Mouse (Mus musculus): ENCODE data around the gene Slpi. TPM values are rescaled to one million over a fixed set of nuclear protein-coding genes. Genes with fewer than 3 reads are reported as not detected.

Slpi gene
- polyA plus RNA-seq, 1 experiment from 2014 or later = 0.22 TPM

DNA sequence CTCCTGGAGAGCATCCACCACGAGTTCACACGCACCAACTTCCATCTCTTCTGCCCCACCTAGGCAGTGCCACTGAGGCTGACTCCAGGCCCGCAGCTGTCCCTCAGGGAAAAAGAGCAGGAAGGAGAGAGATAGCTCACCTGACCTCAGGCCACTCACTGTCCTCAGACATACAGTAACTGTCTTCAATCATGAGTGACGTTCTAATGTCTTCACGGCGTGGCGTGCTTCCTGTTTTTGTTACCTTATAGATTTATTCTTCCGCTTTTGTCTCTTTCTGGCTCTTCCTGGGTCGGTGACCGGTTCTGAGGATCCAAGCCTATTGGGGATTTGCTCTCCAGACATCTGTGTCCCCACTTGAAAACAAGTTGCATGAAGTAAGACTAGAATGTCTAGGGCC, 25.7 kb upstream of the Slpi start:
- Histone ChIP-seq H3K27ac (no peak overlapping the region), H3K4me1 (peaks cover 23% of the 10 kb centered on the region), H3K9me3 (no peaks in the 10 kb centered on the region), H3K36me3 (replicated peaks) (no peaks in the 10 kb centered on the region), H3K27me3 (ENCODE audit: poor library complexity, severe bottlenecking) (peaks cover 55% of the 10 kb centered on the region), H3K4me3 (peak overlapping the region; percentile 29; the same call in 1 of the 2 replicates)
- 77% methylated on average over 10 of the region's 10 CpGs for WGBS
- DNase-seq (ENCODE audit: extremely low spot score, low spot score) = no peak

DNA sequence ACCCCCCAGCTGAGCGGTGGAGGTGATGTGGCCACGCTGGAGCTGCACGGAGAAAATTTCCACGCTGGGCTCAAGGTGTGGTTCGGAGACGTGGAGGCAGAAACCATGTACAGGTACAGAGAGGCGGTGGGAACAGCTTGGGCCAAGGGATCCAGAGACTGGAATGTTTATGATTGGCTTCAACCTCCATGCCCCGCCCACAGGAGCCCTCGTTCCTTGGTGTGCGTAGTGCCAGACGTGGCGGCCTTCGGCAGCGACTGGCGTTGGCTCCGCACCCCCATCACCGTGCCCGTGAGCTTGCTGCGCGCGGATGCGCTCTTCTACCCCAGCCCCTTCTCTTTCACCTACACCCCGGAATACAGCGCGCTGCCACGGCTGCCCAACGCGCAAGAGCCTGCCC, 25.3 kb upstream of the Slpi start:
- 24% methylated on average over 28 of the region's 28 CpGs for WGBS
- Histone ChIP-seq H3K36me3 (replicated peaks) (no peaks in the 10 kb centered on the region), H3K9me3 (no peaks in the 10 kb centered on the region), H3K4me3 (peak overlapping the region; percentile 29; the same call in 1 of the 2 replicates), H3K4me1 (peaks cover 19% of the 10 kb centered on the region), H3K27ac (no peak overlapping the region), H3K27me3 (ENCODE audit: poor library complexity, severe bottlenecking) (peaks cover 59% of the 10 kb centered on the region)
- DNase-seq (ENCODE audit: extremely low spot score, low spot score) = no peak

DNA sequence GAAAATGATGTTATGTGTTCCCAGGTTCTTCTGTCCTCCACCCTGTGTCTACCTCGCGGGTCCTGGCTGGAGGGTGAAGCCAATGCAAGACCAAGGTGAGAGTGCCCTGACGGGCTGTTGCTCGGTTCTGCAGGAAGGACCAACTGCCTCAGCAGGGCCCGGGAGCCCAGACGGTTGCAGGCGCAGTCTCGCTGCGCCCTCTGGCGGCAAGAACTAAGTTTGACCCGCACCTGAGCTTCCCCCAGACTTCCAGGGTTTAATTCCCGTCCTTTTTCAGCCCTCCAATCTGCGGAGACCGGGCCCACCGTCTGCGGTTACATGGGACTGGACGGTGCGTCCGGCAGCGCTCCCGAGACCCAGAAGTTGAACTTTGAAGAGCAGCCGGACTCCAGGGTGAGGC, 18.8 kb upstream of the Slpi start:
- peak; percentile 79 for DNase-seq (ENCODE audit: extremely low spot score, low spot score)
- H3K4me1 ChIP-seq = peaks cover 28% of the 10 kb centered on the region
- H3K27me3 ChIP-seq (ENCODE audit: poor library complexity, severe bottlenecking) = peaks cover 88% of the 10 kb centered on the region
- no peak overlapping the region for H3K27ac ChIP-seq
- H3K36me3 ChIP-seq (replicated peaks) = no peaks in the 10 kb centered on the region
- H3K9me3 ChIP-seq = no peaks in the 10 kb centered on the region
- no peak overlapping the region for H3K4me3 ChIP-seq
- WGBS = 1% methylated on average over 22 of the region's 22 CpGs

DNA sequence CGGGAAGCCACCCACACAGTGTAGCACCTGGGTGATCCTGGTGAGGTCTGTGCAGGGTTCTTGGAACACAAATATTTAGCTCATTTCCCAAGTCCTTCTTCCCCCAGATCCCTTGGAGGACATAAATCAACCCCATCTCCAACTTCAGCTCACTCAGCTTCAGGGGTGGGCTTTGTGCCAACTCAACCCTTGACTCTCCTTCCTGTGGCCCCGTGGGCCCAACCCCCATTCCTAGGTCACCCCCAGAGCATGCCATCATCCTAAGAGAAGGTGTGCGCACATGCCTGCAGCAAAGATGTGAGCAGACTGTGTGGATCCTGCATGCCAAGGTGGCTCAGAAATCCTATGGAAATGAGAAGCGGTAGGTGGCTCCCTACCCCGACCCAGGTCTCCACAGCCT, 16.6 kb upstream of the Slpi start:
- Histone ChIP-seq H3K27ac (no peak overlapping the region), H3K4me3 (no peak overlapping the region), H3K4me1 (peaks cover 34% of the 10 kb centered on the region), H3K9me3 (no peaks in the 10 kb centered on the region), H3K36me3 (replicated peaks) (no peaks in the 10 kb centered on the region), H3K27me3 (ENCODE audit: poor library complexity, severe bottlenecking) (peaks cover 100% of the 10 kb centered on the region)
- no peak for DNase-seq (ENCODE audit: extremely low spot score, low spot score)
- WGBS = 37% methylated on average over 5 of the region's 5 CpGs

DNA sequence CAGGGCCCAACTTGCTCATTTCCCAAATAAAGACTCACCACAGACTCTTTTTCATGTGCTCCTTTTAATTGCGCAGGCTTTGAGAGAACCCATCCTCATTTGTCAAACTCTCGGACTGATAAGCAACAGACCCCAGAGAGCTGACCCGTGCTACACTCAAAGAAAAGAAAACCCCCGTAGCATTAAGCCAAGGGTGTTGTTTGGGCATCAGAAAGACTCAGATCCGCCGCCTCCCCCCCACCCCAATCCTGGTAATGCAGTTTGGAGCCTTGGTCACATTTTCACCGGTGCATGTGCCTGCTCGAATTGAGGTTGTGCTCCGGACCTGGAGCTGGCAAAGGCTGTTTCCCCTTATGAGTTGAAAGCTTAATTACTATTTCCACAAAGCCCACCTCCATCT, 16.2 kb upstream of the Slpi start, which contains the start of gene Matn4:
Gene Matn4, minus strand, starts transcription at position 101 of the 400 bp plus-strand sequence.
- peak within 1 kb of the TSS; percentile 43 for H3K4me3 ChIP-seq
- WGBS = 10% methylated on average over 9 of the region's 9 CpGs
- no peak for DNase-seq (ENCODE audit: extremely low spot score, low spot score)
- H3K9me3 ChIP-seq = no peaks in the 10 kb centered on the region
- H3K27me3 ChIP-seq (ENCODE audit: poor library complexity, severe bottlenecking) = peaks cover 100% of the 10 kb centered on the region
- H3K36me3 ChIP-seq (replicated peaks) = no peaks in the 10 kb centered on the region
- H3K4me1 ChIP-seq = peaks cover 38% of the 10 kb centered on the region
- no peak within 1 kb of the TSS for H3K27ac ChIP-seq

DNA sequence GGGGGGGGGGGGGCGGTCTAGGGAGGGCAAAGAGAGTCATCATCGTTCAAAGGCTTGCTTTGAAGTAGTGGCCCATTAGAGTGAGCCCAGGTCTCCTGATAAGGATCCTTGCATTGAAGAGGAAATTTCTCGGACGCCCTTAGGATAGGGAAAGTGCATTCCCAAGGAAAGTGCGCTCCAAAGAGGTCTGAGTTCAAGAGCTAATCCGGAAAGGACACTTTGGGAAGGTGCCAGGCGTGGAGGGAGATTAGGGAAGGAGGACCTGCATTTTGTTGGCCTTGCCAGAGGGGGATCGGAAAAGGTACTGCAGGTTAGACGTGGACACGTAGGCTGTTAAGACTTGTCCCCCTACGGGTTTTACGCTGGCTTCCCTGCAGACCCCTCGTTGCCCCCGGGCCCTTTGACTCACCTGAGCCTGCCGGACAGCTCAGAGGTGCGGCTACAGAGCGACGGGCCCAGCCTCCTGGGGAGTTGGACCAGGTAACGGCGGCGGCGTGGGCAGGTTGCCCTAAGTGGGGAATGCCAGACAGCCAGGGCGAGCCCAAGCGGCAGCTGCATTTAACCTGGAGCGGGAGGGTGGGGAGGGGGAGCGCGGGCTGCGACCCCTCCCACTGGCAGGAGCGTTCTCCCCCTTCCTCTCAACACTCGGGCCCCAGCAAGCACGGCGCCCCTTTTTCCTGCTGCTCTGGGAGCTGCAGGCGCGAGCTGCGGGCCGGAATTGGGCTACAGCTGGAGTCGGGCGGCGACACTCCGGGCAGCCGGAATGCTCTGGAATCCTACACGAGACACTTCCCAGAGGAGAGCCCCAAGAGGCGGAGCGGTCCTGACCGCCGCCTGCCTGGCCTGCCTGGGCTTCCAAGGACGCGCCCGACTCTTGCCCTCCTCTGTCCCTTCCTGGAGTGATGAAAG, 15.4 kb upstream of the Slpi start:
- peaks cover 4% of the 10 kb centered on the region; the same call in 1 of the 2 replicates for H3K9me3 ChIP-seq
- peak overlapping the region; percentile 43 for H3K4me3 ChIP-seq
- WGBS = 2% methylated on average over 49 of the region's 49 CpGs
- H3K27me3 ChIP-seq (ENCODE audit: poor library complexity, severe bottlenecking) = peaks cover 100% of the 10 kb centered on the region
- no peak overlapping the region for H3K27ac ChIP-seq
- no peak for DNase-seq (ENCODE audit: extremely low spot score, low spot score)
- H3K4me1 ChIP-seq = peaks cover 38% of the 10 kb centered on the region
- no peaks in the 10 kb centered on the region for H3K36me3 ChIP-seq (replicated peaks)

DNA sequence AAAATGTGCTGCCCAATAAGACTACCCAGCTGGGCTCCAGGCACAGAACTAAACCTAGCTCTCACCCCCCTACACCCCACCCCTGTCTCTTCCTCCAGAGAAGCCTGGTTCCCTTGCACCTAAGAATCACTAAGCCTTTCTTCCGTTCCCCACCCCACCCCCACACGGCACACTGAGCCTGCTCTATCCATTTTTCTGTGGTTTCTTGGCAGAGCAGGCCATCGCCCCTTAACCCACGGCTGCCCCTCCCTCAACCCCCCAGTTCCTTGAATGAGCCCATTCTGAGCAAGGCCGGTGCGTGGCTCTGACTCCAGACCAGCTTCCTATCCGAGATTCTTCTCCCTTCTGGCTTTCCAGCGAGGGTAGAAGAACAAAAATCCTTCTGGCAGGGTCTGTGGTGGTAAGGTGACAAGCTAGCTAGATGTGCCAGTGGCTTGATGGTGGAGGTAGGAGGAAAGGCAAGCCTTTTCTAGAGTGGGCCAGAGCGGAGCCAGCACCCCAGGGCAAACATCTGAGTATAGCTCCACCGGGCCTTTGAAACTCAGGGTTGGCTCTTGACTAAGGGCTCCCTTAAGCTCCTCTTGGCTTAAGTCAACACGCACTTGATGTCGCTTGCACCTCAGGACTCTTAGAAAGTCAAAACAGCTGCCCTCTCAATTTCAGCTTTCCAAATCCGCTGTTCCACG, 14.6 kb upstream of the Slpi start:
- Histone ChIP-seq H3K27ac (no peak overlapping the region), H3K4me3 (no peak overlapping the region), H3K4me1 (peaks cover 38% of the 10 kb centered on the region), H3K27me3 (ENCODE audit: poor library complexity, severe bottlenecking) (peaks cover 100% of the 10 kb centered on the region), H3K36me3 (replicated peaks) (no peaks in the 10 kb centered on the region), H3K9me3 (peaks cover 9% of the 10 kb centered on the region; the same call in 1 of the 2 replicates)
- DNase-seq (ENCODE audit: extremely low spot score, low spot score) = no peak
- WGBS = 7% methylated on average over 14 of the region's 14 CpGs

DNA sequence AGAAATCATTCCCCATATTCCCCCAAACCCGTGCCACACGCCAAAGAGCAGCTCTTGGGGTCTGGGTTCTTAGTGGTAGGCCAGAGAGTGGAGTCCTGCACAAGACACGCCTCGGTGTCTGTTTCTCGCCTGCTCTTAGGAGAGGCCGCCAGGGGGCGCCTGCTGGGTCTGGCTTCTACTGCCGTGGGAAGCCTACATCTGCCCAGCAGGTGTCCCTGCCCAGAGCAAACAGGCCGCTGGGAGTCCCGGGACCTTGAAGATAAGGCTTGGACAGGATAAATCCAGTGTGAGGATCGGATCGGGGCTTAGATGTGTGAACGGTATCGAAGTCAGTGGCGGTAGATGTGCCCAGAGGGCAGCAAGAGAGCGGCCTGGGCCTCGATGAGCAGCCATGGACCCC, 14.0 kb upstream of the Slpi start, which contains the start of gene Rbpjl:
Gene Rbpjl, plus strand, starts transcription at position 236 of the 400 bp plus-strand sequence.
- DNase-seq (ENCODE audit: extremely low spot score, low spot score) = peak; percentile 75
- 4% methylated on average over 17 of the region's 17 CpGs for WGBS
- H3K4me3 ChIP-seq = no peak within 1 kb of the TSS
- peaks cover 33% of the 10 kb centered on the region for H3K4me1 ChIP-seq
- H3K27me3 ChIP-seq (ENCODE audit: poor library complexity, severe bottlenecking) = peaks cover 95% of the 10 kb centered on the region
- H3K9me3 ChIP-seq = peaks cover 15% of the 10 kb centered on the region
- H3K27ac ChIP-seq = no peak within 1 kb of the TSS
- H3K36me3 ChIP-seq (replicated peaks) = no peaks in the 10 kb centered on the region

DNA sequence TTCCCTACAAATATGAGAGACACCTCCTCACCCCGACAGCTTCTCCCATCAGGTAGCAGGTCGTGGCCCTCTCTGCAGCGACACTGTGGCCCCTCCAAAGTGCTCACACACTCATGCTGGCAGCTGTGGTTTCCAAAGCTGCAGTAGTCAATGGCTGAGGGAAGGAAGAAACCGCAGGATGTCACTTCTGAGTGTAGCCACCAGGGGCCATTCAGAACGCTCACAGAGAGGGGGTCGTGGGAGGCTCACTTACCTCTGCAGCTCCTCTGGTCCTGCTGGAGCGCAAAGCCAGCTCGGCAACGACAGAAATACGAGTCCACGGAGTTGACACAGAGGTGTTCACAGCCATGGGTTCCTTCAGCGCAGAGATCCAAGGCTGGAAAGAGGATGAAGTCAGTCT, 8.0 kb upstream of the Slpi start:
- H3K4me3 ChIP-seq = no peak overlapping the region
- H3K9me3 ChIP-seq = peaks cover 31% of the 10 kb centered on the region
- 76% methylated on average over 12 of the region's 12 CpGs for WGBS
- no peaks in the 10 kb centered on the region for H3K36me3 ChIP-seq (replicated peaks)
- DNase-seq (ENCODE audit: extremely low spot score, low spot score) = no peak
- peaks cover 9% of the 10 kb centered on the region for H3K4me1 ChIP-seq
- H3K27me3 ChIP-seq (ENCODE audit: poor library complexity, severe bottlenecking) = peaks cover 48% of the 10 kb centered on the region
- no peak overlapping the region for H3K27ac ChIP-seq

DNA sequence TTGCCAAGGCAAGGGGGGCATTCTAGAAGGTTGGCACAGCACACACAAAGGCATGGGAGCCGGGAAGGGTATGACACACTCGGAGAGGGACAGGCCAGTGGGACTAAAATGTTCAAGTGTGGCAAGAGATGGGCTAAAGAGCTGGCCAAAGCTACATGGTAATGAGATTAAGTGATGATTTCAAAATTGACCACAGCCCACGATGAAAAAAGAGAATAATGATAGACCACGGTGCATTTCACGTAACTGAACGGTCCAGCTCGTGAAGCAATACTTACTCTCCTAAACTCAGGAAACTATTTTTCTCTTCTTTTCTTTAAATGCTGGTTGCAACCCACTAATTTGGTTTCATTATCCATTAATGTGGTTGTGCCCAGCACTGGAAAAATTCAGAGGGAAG, 7.2 kb upstream of the Slpi start:
- Histone ChIP-seq H3K36me3 (replicated peaks) (no peaks in the 10 kb centered on the region), H3K27ac (no peak overlapping the region), H3K27me3 (ENCODE audit: poor library complexity, severe bottlenecking) (peaks cover 48% of the 10 kb centered on the region), H3K4me3 (no peak overlapping the region), H3K9me3 (peaks cover 31% of the 10 kb centered on the region), H3K4me1 (peaks cover 9% of the 10 kb centered on the region)
- no peak for DNase-seq (ENCODE audit: extremely low spot score, low spot score)
- 90% methylated on average over 7 of the region's 7 CpGs for WGBS

DNA sequence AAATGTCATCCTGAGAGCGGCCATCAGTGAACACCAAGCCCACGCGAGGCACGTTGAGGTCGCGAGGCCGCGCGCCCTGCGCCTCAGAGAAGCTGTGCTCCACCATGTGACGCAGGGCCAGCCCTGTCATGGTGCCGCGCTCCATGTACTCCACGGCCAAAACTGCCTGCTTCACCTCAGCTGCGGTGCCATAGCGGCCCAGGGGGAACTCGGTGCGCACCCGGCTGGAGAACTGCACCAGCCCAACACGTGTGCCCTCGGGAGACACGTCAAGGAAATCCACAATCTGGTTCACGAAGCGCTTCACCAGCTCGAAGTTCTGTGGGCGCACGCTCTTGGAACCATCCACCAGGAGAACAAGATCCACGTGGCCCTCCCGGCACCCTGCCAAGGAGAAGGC, 4.2 kb upstream of the Slpi start:
- WGBS = 79% methylated on average over 29 of the region's 29 CpGs
- Histone ChIP-seq H3K4me3 (no peak overlapping the region), H3K27me3 (ENCODE audit: poor library complexity, severe bottlenecking) (peaks cover 49% of the 10 kb centered on the region), H3K4me1 (peaks cover 13% of the 10 kb centered on the region), H3K27ac (no peak overlapping the region), H3K9me3 (peaks cover 18% of the 10 kb centered on the region), H3K36me3 (replicated peaks) (no peaks in the 10 kb centered on the region)
- DNase-seq (ENCODE audit: extremely low spot score, low spot score) = no peak

DNA sequence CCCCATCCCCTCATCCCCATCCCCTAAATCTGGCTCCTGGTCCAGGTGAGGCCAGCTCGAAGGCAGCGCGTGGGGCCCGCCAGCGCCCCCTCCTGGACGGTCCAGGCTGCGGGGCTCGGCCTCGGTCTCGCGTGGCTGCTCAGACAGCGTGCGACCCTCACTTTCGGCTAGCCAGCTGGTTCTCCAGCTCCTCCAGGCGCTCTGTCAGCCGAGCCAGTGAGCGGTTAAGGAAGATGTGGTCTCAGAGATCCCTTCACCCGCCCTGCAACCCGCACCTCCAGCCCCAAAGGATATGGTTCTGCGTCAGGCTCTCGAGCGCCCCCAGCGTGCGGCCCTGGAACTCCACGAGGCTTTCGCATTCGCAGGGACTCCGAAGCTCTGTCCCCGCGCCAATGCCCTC, 604 bp upstream of the Slpi start:
- Histone ChIP-seq H3K9me3 (no peaks in the 10 kb centered on the region), H3K4me3 (peak overlapping the region; percentile 58), H3K36me3 (replicated peaks) (no peaks in the 10 kb centered on the region), H3K27me3 (ENCODE audit: poor library complexity, severe bottlenecking) (peaks cover 76% of the 10 kb centered on the region), H3K27ac (peak overlapping the region; percentile 78), H3K4me1 (peaks cover 29% of the 10 kb centered on the region)
- WGBS = under 1% methylated on average over 30 of the region's 30 CpGs
- peak; percentile 89 for DNase-seq (ENCODE audit: extremely low spot score, low spot score)

DNA sequence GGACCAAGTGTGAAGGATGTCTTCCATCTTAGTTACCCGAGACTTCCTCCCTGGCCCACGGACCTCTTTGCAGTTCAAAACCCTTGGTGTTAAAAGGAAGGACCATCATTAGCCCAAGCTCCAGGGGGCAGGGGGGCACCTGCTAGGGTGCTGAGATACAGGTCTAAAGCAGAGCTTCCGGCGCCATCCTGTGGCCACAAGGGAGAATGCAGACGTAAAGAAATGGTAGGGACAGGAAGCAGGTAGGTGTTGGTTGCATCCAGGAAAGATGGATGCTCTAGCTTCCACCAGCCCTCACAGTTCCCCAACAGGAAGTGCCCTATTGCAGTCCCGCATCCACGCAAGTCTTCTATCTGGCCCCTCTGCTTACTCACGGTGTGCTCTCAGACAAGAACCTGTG, 1.9 kb downstream of the Slpi start:
- peaks cover 29% of the 10 kb centered on the region for H3K4me1 ChIP-seq
- no peak overlapping the region for H3K4me3 ChIP-seq
- 11% methylated on average over 8 of the region's 8 CpGs for WGBS
- H3K36me3 ChIP-seq (replicated peaks) = no peaks in the 10 kb centered on the region
- DNase-seq (ENCODE audit: extremely low spot score, low spot score) = peak; percentile 22
- H3K27ac ChIP-seq = no peak overlapping the region
- peaks cover 63% of the 10 kb centered on the region for H3K27me3 ChIP-seq (ENCODE audit: poor library complexity, severe bottlenecking)
- H3K9me3 ChIP-seq = no peaks in the 10 kb centered on the region

Data from forebrain, embryonic 10.5 days (tissue).